Mouse (Mus musculus): ENCODE results near the gene Birc6.

Birc6 gene

GRCm38 (mm10) chr17:74527729-74528607 lies at the start of gene Birc6:
Gene Birc6 (plus strand): TSS chr17:74528295.
- DNase-seq (ENCODE audit: extremely low read depth, insufficient read length, low spot score), result peak; percentile 100

- DNase-seq (ENCODE audit: extremely low read depth, insufficient read length, low spot score), result peak; percentile 69
These were observed 47.6 kb upstream of the Birc6 start for GRCm38 (mm10) chr17:74480361-74481069.

DNA sequence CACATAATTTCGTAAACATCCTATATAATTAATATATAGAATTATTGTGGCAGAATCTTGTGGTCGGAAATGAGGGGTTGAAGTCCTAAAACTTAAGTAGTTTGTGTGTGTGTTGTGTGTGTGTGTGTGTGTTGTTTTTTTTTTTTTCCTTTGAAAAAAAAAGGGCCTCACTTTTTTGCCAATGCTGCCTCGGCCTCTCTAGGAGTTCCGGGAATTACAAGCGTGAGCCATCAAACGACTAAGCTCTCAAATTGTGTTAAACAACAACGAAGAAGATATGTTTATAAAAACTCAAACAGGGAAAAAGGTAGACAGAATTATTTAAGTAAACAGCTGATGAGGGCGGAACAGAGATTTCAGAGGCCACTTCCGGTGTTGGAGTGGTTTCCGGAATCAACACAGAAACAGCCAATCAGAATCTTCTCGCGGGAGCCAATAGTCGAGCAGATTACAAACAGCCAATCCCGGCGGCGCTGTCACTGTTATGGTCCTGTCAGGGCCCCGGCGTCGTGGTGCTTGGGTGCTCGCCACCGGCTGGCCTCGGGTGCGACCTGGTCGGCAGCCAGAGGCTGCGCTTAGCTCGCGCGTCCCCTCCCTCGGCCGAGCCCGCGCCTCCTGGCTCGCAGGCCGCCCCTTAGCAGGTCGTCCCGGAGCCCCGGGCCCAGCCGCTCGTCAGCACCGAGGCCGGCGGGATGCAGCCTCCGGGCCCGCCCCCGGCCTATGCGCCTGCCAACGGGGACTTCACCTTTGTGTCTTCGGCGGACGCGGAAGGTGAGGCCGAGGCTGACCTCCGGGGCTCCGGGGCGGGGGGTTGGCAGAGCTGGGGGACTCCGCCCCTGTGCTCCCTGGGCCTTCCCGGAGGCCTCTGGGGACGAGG lies 38.8 kb upstream of the Birc6 start, which contains the start of gene Yipf4:
Yipf4 (plus strand) TSS at position 470 of the 877 bp plus-strand sequence.
- DNase-seq (ENCODE audit: extremely low read depth, insufficient read length, low spot score), result peak; percentile 89

- no peak for DNase-seq (ENCODE audit: extremely low read depth, insufficient read length, low spot score)
These were observed 38.2 kb upstream of the Birc6 start for GRCm38 (mm10) chr17:74489901-74490220.

GRCm38 (mm10) chr17:74491565-74491964 lies 36.5 kb upstream of the Birc6 start:
- no peak for DNase-seq (ENCODE audit: extremely low read depth, insufficient read length, low spot score)

- no peak for DNase-seq (ENCODE audit: extremely low read depth, insufficient read length, low spot score)
These were observed 27.9 kb upstream of the Birc6 start for GRCm38 (mm10) chr17:74500204-74500603.

DNA sequence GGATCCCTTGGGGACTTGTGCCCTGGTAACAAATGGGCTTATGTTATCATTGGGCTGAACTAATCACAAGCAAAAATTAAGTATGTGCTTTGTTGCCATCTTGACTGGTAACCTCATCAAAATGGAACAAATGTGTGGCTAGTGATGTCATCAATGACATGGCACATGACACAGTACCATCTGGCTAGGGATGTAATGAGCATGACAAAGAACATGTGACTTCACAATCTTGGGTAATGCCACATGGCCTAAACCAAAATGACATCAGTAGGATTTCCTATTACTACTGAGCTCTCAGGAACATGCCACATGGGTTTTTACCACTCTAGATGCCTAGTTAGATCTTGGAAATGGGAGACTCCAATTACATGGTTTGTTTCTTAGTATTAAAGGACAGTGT lies 27.0 kb upstream of the Birc6 start:
- DNase-seq (ENCODE audit: extremely low read depth, insufficient read length, low spot score), result no peak

- DNase-seq (ENCODE audit: extremely low read depth, insufficient read length, low spot score), result no peak
These were observed 20.2 kb upstream of the Birc6 start for GRCm38 (mm10) chr17:74507934-74508333.

DNA sequence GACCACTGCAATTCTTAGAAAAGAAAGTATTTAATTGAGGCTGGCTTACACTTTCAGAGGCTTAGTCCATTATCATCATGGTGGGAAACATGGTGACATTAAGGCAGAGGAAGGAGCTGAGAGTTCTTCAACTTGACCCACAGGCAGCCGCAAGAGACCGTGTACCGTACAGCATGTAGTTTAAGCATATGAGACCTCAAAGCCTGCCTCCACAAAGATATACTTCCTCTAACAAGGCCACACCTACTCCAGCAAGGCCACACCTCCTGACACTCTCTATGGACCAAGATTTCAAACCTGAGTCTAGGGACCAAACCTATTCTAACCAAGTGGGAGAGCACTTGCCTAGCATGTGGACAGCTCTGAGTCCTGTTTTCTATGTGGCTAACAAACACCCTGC lies 19.5 kb upstream of the Birc6 start:
- no peak for DNase-seq (ENCODE audit: extremely low read depth, insufficient read length, low spot score)

GRCm38 (mm10) chr17:74512308-74512707 lies 15.8 kb upstream of the Birc6 start:
- no peak for DNase-seq (ENCODE audit: extremely low read depth, insufficient read length, low spot score)

- peak; percentile 38 for DNase-seq (ENCODE audit: extremely low read depth, insufficient read length, low spot score)
These were observed 5.0 kb upstream of the Birc6 start for GRCm38 (mm10) chr17:74522797-74523723.

GRCm38 (mm10) chr17:74526117-74526516 lies 2.0 kb upstream of the Birc6 start:
- no peak for DNase-seq (ENCODE audit: extremely low read depth, insufficient read length, low spot score)

- peak; percentile 39 for DNase-seq (ENCODE audit: extremely low read depth, insufficient read length, low spot score)
These were observed 1.1 kb upstream of the Birc6 start for GRCm38 (mm10) chr17:74526806-74527653.

- no peak for DNase-seq (ENCODE audit: extremely low read depth, insufficient read length, low spot score)
These were observed 795 bp downstream of the Birc6 start for GRCm38 (mm10) chr17:74528648-74529532.

DNA sequence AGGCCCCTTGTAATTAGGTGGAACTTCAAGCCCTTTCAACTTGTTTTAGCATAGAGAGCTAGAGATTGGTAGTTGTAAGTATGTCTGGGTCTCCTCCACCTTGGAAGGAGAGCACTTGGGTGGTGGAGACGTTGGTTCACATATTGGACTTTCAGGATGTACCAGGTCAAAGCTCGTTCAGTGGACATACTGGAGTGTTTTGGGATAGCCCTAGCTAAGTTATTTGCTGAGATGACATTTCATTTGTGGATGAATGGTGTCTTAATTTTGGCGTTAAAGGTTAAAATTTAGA lies 1.4 kb downstream of the Birc6 start:
- DNase-seq (ENCODE audit: extremely low read depth, insufficient read length, low spot score), result no peak

DNA sequence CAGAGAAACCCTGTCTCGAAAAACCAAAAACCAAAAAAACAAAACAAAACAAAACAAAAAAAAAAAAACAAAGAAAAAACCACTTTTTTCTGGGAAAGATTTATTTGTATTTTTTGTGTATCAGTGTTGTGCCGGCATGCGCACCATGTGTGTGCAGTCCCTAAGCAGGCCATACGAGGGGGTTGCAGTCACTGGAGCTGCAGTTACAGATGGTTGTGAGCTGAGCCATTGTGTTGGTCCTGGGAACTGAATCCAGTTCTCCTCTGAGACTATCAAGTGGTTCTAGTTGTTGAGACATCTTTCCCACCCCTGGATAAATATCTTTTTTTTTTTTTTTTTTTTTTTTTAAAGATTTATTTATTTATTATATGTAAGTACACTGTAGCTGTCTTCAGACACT lies 6.9 kb downstream of the Birc6 start:
- DNase-seq (ENCODE audit: extremely low read depth, insufficient read length, low spot score), result no peak

DNA sequence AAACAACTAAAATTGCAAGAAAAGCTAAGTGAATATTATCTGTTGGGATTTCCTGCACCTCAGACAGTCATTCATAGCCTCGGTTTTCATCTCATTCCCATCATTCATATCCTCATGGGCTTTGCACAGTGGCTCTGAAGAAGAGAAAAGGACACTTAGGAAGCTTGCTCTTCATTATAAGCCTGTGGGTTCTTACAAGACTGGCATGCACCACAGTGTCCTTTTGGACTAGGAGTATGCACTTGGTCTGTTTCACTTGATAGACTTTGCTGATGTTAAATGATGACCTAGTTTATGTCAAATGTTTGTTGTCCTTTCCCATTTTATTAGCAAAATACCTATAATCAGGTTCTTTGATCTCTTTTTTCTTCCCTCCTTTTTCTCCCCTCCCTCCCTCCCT lies 9.4 kb downstream of the Birc6 start:
- no peak for DNase-seq (ENCODE audit: extremely low read depth, insufficient read length, low spot score)

GRCm38 (mm10) chr17:74543615-74544014 lies 15.5 kb downstream of the Birc6 start:
- no peak for DNase-seq (ENCODE audit: extremely low read depth, insufficient read length, low spot score)

All from 3134 (cell line).